Mouse (Mus musculus): ENCODE measurements around the gene Zscan12.

Gene Zscan12

DNA sequence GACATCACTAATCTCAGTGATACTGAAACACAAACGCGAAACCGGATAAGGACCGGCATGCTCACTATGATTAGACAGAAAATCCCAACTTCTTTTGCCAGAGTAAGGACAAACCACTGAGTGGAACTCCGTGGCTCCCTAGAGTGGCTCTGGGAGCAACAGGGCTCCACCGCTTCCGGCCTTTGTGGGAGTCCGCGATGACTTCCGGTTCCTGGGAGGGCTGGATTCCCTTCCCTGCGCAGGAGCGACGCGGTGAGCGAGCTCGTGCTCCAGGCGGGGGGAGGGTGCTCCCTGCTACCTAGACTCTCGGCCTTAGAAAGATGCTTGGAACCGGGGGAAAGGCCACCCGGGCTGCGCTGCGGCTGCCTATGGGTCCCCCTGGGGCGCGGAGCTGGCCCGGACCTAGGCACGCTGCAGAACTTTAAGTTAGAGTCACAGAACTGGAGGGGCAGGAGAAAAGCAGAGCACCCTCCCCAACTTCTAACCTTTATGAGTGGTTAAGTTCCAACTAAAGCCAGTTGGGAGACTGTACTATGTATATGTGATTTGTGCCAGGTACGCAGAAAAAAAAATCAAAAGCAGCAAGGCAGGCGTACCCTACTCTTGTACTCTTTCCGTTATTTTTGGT lies at the start of gene Zscan12:
Gene Zscan12, plus strand, starts transcription at position 200 of the 628 bp plus-strand sequence.
- DNase-seq, result peak; percentile 88 to 90

DNA sequence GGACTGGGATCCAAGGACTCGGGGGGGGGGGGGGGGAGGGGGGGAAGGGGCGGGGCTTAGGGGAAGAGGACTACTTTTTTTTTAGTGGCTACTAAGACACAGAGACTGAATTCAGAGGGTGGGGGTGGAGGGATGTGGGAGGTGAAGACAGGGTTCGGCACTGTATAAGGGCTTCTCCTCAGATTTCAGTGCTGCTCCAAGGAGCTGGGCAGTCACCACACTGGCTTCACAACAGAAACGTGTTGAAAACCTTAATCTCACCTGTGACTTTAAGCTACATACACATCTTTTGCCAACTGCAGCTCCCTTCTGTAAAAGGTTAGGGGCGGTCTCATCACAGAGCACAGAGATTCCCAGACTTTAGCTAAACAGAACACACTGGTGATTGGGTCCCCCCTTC lies 49.8 kb upstream of the Zscan12 start:
- DNase-seq, result no peak

DNA sequence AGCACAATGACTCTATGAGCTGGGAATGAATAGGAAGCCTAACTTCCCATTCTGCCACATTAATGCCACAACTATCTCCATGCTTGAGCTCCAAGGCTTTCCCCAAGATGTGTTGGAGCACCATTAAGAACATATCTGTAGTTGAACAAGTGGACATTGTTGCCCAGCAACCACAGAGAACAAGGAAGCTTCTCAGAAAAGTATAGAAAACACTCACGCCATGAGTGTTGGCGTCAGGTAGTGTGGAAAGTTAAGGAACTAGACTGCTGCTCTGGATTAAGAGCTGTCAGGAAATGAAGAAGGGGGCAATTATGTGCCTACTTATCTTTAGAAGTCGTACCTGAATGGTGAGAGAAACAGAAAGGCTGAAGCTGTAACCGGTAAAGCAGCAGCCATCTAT lies 48.7 kb upstream of the Zscan12 start:
- DNase-seq, result no peak

DNA sequence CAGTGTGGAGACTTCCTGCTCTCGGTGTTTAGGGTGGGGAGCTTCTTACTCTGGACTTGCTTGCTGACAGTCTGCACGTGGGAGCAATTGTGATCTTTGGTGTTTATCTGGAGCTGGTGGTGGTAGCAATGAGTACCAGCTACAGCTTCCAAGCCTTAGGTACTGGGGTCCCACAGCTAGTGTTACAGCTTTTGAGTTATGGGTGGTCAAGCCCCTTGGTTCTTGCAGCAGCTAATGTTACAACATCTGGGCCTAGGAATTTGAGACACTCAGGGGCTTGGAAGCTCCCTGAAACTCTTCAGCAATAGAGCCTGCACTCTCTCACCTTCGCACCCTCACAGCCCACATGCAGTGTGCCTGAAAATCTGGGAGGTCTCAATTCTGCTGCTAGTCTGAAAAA lies 42.4 kb upstream of the Zscan12 start:
- no peak for DNase-seq

DNA sequence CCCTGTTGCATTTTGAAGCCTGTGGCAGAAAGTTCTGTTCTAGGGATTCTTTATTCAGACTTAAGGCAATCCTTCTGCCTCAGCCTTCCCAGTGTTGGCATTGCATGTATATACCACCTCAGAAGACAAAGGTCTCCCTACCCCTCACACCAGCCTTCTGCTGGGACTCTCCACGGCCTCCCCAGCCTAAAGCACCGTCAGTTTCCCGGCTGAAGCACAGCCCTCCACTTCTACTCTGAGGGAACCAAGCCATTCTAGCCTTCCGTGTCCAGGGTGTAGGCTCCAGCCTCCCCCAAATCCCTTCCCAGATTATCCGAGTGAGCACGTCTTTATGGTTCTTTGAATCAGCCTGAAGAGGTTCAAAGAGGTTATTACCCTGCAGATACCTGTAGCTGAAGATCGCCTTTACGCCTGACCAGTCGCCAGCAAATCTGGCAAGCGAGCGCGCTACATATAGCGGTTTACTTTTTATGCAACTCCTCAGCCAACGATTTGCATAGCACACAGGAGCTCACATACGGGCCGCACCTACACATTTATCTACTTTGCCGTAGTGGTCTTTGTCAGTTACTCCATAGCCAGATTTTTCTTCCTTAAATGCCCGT lies 40.6 kb upstream of the Zscan12 start:
- DNase-seq, result peak; percentile 11 to 22

DNA sequence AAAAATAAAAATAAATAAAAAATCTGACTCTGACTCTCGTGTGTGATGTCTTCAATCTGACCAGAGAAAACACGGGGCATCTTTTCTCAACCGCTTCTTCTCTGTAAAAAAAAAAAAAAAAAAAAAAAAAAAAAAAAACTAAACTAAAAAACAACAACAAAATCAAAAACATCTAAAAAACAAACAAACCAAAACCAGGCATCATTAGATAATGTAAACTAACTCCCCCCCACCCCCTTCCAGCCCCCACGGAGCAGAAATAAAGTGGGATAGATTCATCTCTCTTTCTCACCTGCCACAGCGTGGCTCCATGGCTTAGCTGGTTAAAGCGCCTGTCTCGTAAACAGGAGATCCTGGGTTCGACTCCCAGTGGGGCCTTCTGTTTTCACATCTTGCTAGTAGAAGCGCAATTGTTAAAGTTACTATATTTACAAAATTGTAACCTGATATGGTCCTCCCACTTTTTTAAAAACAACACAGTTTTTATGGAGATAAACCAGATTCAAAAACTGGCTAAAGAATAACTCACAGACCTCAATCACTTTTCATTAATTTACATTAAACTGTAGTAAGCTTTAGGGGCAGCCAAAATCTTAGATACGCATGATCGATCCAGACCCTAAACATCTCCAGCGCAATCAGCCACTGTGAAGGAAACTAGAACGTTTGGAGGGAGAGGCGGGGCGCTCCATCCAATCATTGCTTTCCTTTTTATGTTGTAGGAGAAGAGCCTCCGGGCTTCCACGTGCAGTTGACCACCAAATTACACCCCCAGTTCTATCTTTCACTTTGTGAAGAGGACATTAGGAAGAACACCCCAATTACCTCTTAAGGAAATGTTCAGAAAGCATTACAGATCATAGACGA lies 39.9 kb upstream of the Zscan12 start:
- peak; percentile 72 to 73 for DNase-seq

DNA sequence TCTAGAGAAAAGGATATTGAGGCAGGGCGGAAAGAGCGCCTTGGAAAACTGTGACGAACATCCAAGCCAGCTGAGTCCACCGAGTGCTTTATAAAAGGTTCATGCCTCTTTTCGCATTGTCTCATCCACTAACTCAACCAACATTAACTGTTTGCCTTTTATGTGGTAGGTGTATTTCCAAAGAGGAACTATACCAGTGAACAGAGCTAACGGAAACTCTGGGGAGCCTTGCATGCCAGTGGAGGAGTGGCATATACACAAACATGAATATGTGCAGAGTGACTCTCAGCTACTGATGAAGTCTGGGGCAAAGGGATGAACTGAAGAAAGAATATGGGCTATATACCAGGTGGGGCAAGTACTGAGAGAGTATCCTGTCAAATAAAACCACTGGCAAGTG lies 39.2 kb upstream of the Zscan12 start:
- no peak for DNase-seq

DNA sequence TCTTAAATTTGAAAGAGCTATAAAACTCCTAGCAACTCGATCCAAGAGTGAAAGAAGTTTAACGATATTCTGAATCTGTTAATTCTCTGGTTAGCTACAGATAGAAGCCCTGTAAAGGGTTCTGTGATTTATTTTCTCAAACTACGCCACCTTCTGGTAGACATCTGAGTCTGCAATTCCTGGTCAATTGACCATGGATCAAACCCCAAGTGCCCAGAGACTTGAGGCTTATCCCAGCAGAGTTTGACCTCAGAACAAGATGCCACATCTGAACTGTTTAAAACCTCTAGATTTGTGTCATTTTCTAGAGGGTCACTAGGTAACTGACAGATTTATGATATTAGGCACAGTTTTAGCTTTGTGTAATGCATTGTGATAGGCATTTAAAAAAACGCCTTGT lies 36.4 kb upstream of the Zscan12 start:
- DNase-seq, result no peak

DNA sequence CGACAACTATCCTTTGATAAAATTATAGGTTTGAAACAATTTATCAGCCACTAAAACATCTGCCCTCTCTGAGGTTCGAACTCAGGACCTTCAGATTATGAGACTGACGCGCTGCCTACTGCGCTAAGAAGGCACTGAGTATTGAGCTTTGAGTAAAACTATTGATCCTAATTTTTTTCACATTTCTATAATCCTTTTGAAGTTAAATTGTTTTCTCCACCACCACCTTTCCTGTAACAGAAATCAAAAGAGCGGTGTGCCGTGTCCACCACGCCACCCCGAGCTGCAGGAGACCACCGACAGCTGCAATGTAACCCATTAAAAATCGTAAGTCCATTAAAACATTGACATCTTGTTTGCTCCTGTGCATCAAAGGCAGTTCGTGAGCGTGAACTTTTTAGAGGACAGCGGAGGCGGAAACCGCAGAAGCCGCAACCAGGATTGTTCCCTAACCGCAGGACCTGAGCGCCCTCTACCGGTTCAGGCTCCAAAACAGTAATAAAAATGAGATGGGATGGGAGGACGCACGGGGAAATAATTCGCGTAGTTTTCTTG lies 35.9 kb upstream of the Zscan12 start:
- peak; percentile 82 to 85 for DNase-seq

DNA sequence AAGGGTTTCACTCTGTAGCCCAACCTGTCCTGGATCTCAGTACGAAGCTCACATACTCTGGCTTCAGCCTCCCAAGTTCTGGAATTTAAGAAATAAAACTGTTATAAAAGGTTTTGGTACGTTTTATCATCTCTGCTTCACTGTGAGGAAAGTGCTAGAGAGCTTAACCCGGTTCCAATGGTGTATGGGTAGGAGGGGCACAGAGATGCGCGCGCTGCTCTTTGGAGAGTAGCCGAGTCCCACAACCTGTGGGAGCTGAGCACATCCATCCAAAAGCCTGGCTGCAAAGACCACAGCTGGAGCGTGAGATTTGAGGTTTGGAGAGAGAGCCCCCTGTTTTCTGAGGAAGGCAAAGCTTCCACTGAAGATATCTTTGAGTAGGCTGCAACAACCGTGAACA lies 35.2 kb upstream of the Zscan12 start:
- no peak for DNase-seq

DNA sequence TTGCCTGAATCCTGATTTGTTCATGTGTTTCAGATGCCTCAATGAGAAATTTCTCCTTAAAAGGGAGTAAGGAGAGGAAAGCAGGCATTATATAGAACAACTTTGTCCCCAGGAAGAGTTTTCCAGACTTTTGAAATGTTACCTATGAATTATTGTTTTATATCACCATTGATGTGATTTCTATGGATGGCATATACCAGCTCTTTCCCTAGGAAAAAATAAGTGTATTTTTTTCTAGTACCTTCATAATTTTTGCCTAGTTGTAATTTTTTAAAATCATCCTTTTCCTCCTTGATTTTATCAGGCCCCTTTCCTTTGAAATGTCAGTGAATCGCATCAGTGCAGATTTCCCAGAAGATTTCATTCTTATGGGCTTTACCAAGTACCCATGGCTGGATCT lies 16.0 kb upstream of the Zscan12 start, which contains the start of gene Olfr1367:
Gene Olfr1367, plus strand, starts transcription at position 301 of the 400 bp plus-strand sequence.
- no peak for DNase-seq

DNA sequence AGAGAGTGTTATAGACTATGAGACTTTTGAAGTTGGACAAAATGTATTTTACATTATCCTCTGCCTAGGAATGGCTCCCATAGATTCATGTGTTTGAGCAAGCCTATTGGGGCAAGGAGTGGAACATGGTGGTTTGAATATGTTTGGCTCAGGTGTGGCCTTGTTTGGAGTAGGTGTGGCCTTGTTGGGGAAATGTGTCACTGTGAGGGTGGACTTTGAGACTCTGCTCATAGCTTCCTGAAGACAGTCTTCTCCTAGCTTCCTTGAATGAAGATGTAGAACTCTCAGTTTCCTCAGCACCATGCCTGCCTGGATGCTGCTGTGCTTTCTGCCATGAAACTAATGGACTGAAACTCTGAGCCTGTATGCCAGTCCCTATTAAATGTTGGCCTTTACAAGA lies 12.0 kb upstream of the Zscan12 start:
- DNase-seq, result no peak

DNA sequence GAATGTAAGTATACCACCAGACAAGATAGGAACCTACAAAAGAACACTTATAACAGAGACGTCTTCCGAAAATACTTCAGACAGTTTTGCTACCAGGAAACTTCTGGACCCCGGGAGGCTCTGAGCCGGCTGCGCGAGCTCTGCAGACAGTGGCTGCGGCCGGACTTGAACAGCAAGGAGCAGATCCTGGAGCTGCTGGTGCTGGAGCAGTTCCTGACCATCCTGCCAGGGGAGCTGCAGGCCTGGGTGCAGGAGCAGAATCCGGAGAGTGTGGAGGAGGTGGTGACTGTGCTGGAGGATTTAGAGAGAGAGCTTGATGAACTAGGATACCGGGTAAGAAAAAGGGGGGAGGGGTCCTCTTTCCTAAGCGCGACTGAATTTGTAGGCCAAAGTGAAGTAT lies 1.1 kb downstream of the Zscan12 start:
- peak; percentile 6 to 10 for DNase-seq

DNA sequence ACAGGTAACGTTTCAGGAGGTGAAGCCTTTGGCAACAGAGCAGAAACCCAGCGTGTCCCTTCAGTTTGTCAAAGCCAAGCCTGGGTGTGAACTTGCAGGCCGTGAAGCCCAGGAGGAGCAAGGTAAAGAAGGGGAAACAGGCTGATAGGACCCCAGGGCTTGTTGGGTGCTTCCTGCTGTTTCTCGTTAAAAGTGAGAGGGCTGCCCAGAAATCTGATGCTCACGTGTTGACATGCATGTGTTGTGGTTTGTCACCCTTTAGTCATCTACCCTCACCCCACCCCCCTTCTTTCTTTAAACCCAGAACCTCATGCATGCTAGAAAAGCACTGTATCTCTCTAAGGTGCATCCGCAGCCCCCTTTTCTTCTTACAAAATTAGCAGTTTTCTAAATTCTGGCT lies 4.0 kb downstream of the Zscan12 start:
- DNase-seq, result no peak

DNA sequence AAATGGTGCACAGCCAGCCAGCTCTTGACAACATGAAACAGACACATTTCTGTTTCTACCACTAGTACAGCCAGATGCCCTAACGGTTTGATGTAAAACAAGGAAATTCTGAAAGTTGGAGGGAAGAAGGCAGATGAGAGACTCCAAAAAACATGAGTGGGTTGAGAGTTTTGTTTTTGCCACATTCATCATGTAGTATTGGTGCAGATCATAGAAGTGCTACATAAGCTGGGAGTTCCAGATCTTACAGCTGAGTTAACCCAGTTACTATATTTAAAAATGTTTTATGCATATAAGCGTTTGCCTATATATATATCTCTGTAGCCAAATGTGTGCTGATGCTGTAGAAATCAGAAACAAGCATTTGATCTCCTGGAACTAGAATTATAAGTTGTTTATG lies 10.1 kb downstream of the Zscan12 start:
- DNase-seq, result no peak

DNA sequence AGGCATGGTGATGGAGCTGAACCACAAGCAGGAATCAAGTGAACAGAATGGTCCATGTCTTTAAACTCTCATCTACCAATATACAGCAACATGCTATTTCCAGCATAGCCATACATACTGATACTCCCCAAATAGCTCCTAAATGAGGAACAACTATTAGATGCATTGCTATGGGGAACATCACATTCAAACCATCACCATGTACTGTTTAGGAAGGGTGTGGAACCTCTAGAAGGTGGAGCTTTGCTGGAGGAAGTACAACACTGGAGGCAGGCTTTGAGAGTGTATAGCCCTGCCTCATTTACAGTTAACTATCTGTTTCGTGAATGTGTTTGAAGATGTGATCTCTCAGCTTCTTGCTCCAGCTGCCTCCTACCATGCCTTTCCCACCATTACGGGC lies 15.2 kb downstream of the Zscan12 start:
- DNase-seq, result no peak

DNA sequence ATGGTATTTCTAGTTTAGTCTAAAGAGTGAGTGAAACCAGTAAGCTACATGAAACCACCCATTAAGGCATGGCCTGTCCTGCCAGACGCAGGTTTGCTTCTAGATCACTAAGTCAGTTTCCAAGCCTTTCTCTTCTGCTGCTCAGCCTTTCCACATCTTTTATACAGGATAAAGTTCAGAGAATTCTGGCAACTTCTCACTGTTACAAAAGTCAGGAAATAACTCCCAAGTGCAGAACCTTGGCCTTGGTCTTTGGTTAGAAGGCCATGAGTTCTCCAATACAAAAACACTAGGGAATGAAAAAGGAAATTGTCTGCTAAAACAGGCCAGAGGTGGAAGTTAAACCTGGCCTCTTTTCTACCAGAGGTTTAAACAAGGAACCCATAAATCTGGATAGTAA lies 32.6 kb downstream of the Zscan12 start:
- no peak for DNase-seq

DNA sequence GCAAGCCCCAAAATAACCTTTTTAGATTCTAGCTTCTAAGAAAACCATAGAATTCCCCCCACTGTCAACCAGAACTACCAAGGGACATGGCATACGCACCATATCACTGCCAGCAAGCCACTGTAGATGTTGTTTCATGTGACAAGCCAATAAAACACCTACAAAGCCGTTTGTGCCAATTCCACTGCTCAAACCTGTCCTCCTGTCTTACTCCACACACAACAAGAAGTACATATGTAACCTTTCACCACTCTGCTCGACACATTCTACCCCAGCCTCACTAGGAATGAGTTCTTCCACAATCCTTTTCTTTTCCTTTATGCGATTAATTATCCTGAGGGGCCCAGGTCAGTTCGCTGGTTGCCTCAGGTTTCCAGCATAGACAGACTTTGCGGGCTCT lies 33.0 kb downstream of the Zscan12 start:
- no peak for DNase-seq

DNA sequence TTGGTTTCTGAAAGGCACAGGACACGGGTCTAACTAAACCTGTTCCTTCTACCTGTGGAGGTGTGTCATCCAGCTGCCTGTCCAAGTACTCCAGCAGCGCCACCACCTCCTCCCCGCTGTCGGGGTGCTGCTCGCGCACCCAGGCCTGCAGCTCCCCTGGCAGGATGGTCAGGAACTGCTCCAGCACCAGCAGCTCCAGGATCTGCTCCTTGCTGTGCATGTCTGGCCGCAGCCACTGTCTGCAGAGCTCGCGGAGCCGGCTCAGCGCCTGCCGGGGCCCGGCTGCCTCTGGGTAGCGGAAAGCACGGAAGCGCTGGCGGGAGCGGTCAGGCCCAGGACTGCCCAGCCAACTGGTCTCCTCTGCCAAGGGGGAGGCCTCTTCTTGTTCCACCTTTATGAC lies 33.4 kb downstream of the Zscan12 start:
- DNase-seq, result peak; percentile 22 to 28

DNA sequence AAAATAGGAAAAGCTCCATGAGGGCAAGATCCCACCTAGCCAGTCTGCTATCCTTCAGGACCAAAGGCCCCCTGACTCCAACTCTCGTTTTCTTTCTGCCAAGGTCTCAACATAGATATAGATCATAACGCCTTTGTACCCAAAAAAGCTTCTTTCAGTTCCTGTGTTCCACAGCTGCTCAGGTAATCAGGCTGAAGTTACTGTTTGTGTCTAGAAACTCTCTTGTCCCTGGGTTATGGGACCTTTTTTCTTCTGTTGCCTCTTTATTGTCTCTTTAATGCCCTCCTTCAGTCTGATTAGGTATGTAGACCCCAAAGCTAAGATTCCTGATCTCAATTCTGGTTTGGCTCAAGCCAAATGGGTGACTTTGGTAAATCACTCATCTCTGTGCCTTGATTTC lies 34.9 kb downstream of the Zscan12 start:
- DNase-seq, result no peak

DNA sequence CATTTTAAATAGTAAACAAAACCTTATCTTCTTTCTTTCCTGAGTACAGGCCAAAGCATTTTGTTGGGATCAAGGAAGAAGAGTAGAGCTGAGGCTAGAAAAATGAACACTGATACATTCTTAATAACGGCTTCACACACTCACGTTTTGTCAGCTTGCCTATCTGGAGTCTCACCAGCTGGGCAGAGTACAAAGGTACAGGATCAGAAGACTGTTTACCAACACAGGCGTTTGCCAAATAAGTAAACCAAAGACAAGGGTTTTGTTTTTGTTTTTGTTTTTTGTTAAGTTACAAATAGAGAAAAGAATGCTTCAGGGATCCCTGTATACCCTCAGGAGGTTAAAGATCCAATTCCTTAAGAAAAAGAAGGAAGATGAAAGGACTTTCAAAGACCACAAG lies 38.5 kb downstream of the Zscan12 start:
- no peak for DNase-seq

DNA sequence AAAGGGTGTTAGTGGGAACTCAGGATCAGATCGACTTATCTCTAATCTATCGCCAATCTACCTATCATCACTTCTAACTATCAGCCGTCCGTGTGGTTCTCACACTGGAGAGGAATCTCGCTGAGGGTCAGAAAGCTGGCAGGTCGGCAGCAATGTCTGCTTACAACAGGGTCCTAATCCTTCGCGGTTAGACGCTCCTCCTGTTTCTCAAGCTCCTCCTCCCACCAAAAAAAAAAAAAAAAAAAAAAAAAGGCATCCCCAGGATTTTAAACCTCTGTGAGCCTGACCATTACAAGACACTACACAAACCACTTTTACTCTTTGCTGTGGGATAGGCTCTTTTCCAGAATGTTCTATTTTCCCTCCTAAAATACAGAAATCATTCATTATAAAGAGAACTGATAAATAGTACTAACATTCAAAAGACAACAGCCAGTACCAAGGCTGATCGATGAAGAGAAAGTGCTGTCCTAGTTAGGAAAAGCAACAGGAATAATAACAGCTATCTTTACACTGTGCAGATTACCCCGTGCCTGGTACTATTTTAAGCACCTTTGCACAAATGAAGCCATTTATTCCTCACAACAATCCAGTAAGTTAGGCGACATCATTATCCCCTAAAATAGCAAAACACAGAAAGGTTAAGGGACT lies 39.1 kb downstream of the Zscan12 start:
- no peak for DNase-seq

DNA sequence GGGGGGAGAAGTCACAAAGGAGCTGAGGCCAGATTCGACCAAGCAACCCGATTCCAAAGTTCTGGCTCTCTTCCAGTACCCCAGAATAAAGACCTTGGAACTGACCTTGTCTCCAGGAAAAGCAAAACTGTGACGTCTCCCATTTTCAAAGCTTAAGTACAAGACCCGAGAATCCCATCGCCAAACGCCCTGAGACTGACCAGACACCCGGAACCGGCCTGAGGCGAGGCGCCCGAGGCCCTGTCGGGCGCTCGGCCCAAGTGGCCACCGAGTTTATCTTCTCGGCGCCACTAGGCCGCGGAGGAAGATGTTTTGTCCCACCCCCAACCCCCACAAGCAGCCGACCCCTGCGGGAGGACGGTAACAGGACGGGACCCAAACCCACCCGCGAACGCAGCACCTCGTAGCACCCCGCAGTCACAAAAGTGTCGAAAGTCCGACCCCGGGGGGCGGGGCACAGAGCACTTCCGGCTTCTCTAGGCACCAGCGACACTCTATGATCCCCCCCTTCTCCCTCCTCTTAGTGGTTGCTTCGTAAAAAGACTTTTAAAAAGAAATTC lies 39.7 kb downstream of the Zscan12 start, which contains the start of gene Zkscan3:
Gene Zkscan3, minus strand, starts transcription at position 469 of the 560 bp plus-strand sequence.
- DNase-seq, result peak; percentile 85 to 87
